Mouse (Mus musculus) layer of hippocampus, postnatal 14 days (tissue): ENCODE measurements around the gene Cfd. TPM values are rescaled to one million over a fixed set of nuclear protein-coding genes. Genes with fewer than 3 reads are reported as not detected.
A peak's percentile ranks its signal among the peaks of the same experiment; 100 is the strongest.

Experiments
- DNase-seq, 2 experiments: peaks; one replicate each; pipeline ENCODE4 v3.0.0; 2021 to 2022; ENCODE audit warnings: low spot score in 2 of 2, mixed read lengths in 1 of 2
- total RNA-seq, 2 experiments: library from RNA; stranded (reverse); gene quantifications; 2 replicates each; pipeline ENCODE4 v1.2.3; 2021

Cfd gene
- total RNA-seq, 2 experiments from 2014 or later = not detected

GRCm38 (mm10) chr10:79860079-79860911 is 30.4 kb upstream of the Cfd start:
- DNase-seq = no peak

GRCm38 (mm10) chr10:79861230-79862048 is 29.2 kb upstream of the Cfd start:
- DNase-seq = no peak

- no peak for DNase-seq
Observed at GRCm38 (mm10) chr10:79862049-79862788, 28.4 kb upstream of the Cfd start.

- DNase-seq = no peak
Observed at GRCm38 (mm10) chr10:79862925-79863324, 27.7 kb upstream of the Cfd start.

GRCm38 (mm10) chr10:79864351-79865188 is 26.1 kb upstream of the Cfd start:
- DNase-seq = no peak

- DNase-seq = no peak
Observed at GRCm38 (mm10) chr10:79865189-79865601, 25.5 kb upstream of the Cfd start.

GRCm38 (mm10) chr10:79865801-79866295 is 24.8 kb upstream of the Cfd start:
- no peak for DNase-seq

- no peak for DNase-seq
Observed at GRCm38 (mm10) chr10:79866601-79867000, 24.1 kb upstream of the Cfd start.

GRCm38 (mm10) chr10:79871845-79872244 is 18.8 kb upstream of the Cfd start:
- DNase-seq = no peak

GRCm38 (mm10) chr10:79872862-79873261 is 17.8 kb upstream of the Cfd start:
- DNase-seq = no peak

GRCm38 (mm10) chr10:79873313-79873712 is 17.3 kb upstream of the Cfd start:
- no peak for DNase-seq

- no peak for DNase-seq
Observed at GRCm38 (mm10) chr10:79873715-79874289, 16.9 kb upstream of the Cfd start.

GRCm38 (mm10) chr10:79874290-79874862 is 16.3 kb upstream of the Cfd start, which contains the start of the genes Prtn3 and Plppr3:
Gene Prtn3 (plus strand): TSS chr10:79874476.
Gene Plppr3 (minus strand): TSS chr10:79874634.
- no peak for DNase-seq

GRCm38 (mm10) chr10:79877174-79877573 is 13.5 kb upstream of the Cfd start:
- no peak for DNase-seq

GRCm38 (mm10) chr10:79877757-79878156 is 12.9 kb upstream of the Cfd start:
- no peak for DNase-seq

- no peak for DNase-seq
Observed at GRCm38 (mm10) chr10:79879527-79879926, 11.1 kb upstream of the Cfd start.

GRCm38 (mm10) chr10:79880721-79881120 is 9.9 kb upstream of the Cfd start:
- no peak for DNase-seq

GRCm38 (mm10) chr10:79881981-79882380 is 8.7 kb upstream of the Cfd start:
- DNase-seq = no peak

GRCm38 (mm10) chr10:79883297-79884084 is 7.2 kb upstream of the Cfd start:
- DNase-seq = peak in 1 of 2 experiments; percentile 78
